Mouse (Mus musculus) myocyte (in vitro differentiated cells): ENCODE measurements around the gene Tmem8b.

ENCODE experiments used
- E2F4 ChIP-seq: IDR thresholded peaks from one replicate; pipeline ENCODE4 v1.6.1; 2011; ENCODE audit warnings: mild to moderate bottlenecking, control low read depth, moderate library complexity; ENCODE audit not compliant: insufficient read depth
- MYOD1 ChIP-seq, 3 experiments: IDR thresholded peaks; one replicate each; pipeline ENCODE4 v1.6.1; 2011; ENCODE audit warnings: control low read depth in 2 of 3, low read depth in 2 of 3, mild to moderate bottlenecking in 2 of 3, moderate library complexity in 1 of 3; ENCODE audit not compliant: insufficient read length in 2 of 3, control insufficient read depth in 1 of 3
- POLR2A ChIP-seq: IDR thresholded peaks from one replicate; pipeline ENCODE4 v1.6.1; 2011; ENCODE audit warnings: low read depth, mild to moderate bottlenecking, control low read depth, moderate library complexity; ENCODE audit not compliant: insufficient read length
- POLR2AphosphoS2 ChIP-seq: IDR thresholded peaks from one replicate; pipeline ENCODE4 v1.6.1; 2011; ENCODE audit warnings: low read depth, control low read depth; ENCODE audit not compliant: insufficient read length
- SRF ChIP-seq: IDR thresholded peaks from one replicate; pipeline ENCODE4 v1.6.1; 2011; ENCODE audit warnings: low read depth; ENCODE audit not compliant: control insufficient read depth, insufficient read length
- TCF12 ChIP-seq: IDR thresholded peaks from one replicate; pipeline ENCODE4 v1.6.1; 2011; ENCODE audit warnings: mild to moderate bottlenecking, control low read depth; ENCODE audit not compliant: poor library complexity, insufficient read depth, severe bottlenecking
- USF1 ChIP-seq: IDR thresholded peaks from one replicate; pipeline ENCODE4 v1.6.1; 2011; ENCODE audit warnings: low read depth, mild to moderate bottlenecking, control low read depth, moderate library complexity

DNA sequence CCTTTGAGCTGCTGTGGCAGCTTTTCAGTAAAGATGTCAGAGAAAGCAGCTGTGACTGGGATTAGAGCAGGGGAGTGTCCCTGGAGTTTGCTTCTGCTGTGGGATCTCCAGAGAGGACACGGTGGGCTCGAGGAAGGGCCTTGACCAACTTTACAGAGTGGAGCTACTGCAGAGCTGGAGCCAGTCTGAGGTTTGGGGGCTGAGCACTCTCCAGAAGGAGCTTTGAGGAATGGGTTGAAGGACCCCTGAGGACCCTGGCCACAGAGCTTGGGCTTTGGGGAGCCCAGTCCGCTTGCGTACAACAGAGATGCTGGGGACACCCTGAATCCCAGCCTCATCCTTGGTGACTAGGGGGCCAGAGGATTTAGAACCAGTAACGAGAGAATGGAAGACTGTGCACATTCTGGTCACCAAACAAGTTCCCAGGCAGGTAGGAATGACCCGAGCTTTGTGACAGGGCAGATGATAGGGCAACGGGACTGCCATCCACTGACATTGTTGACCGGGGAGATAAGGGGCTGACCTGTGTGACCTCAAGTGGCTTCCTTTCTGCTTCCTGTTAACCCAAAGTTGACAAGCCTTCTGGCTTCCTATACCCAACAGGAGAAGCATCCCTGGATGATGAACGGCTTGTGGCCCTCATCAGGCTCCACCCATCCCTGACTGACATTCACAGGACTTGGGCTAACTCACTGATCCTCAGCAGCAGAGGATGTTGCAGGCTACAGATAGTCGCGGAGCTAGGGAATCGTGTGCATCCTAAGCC lies 57.6 kb downstream of the Tmem8b start:
- TF ChIP-seq TCF12: no peak
- no peak for TF ChIP-seq POLR2A
- no peak for TF ChIP-seq E2F4
- TF ChIP-seq POLR2AphosphoS2: no peak
- TF ChIP-seq MYOD1 (IDR thresholded peaks at IDR 0.05; ENCODE audit: control insufficient read depth in 1 of 3, insufficient read length in 2 of 3, low read depth in 2 of 3): no peak
- TF ChIP-seq USF1: no peak
- no peak for TF ChIP-seq SRF
